ENCODE assay signal across 26 mouse cellular contexts in the genomic region with DNA sequence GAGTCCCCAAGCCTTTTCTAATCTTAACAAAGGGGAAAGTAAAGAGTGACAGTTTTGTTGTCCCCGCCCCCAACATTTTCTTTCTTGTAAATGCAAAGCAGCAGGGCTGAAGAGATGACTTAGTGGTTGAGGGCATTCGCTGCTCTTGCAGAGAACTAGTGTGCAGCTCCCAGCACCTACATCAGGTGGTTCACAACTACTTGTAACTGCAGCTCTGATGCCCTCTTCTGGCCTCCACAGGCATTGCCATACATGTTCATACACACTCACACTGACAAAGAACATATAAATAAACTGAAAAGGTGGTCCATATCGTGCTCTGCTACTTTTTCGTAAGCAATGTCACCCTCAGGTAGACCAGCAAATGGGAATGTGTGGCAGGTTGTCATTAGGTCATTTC.
DNase-seq lines count a peak whose midpoint lies in the region; ATAC-seq and TF ChIP-seq lines count a peak whose summit lies in the region.
"Had no signal": no experiment of that assay in that cellular context is flagged by ENCODE, and none has a peak within 500 bp of the region (broad histone marks: within the 10 kb centered on the region; RNA-seq: fewer than 3 reads in every experiment).

No protein-coding gene starts in this region.

- H3K27ac ChIP-seq in heart, embryonic 12.5 days (ENCODE audit: poor library complexity, severe bottlenecking) = no peak overlapping the region
- no peak overlapping the region for H3K27ac ChIP-seq in intestine, postnatal 0 days (ENCODE audit: low read depth, low read length)
- H3K27ac ChIP-seq in intestine, embryonic 15.5 days = no peak overlapping the region
- H3K27ac ChIP-seq in midbrain, postnatal 0 days (ENCODE audit: low read depth, low read length) = no peak overlapping the region
- no peak overlapping the region for H3K27ac ChIP-seq in midbrain, embryonic 16.5 days (ENCODE audit: low read length)
- H3K27ac ChIP-seq: embryonic facial prominence, embryonic 12.5 days; gastrocnemius, adult 2 months; left cerebral cortex, adult 2 months; limb, embryonic 12.5 days; macrophage; midbrain, embryonic 13.5 days; neural tube, embryonic 15.5 days had no signal

- no peak overlapping the region for H3K9ac ChIP-seq in heart, embryonic 12.5 days
- H3K9ac ChIP-seq in intestine, postnatal 0 days (ENCODE audit: low read depth, low read length) = no peak overlapping the region
- no peak overlapping the region for H3K9ac ChIP-seq in intestine, embryonic 15.5 days
- H3K9ac ChIP-seq in midbrain, postnatal 0 days (replicated peaks; ENCODE audit: low read length, poor library complexity, severe bottlenecking) = no peak overlapping the region
- no peak overlapping the region for H3K9ac ChIP-seq in midbrain, embryonic 16.5 days (ENCODE audit: low read depth, low read length)
- H3K9ac ChIP-seq: embryonic facial prominence, embryonic 12.5 days; limb, embryonic 12.5 days; midbrain, embryonic 13.5 days; neural tube, embryonic 15.5 days had no signal

- WGBS in heart, embryonic 12.5 days = 85% methylated on average over 4 of the region's 4 CpGs
- 93% methylated on average over 4 of the region's 4 CpGs for WGBS in intestine, postnatal 0 days
- WGBS in intestine, embryonic 15.5 days = 92% methylated on average over 4 of the region's 4 CpGs
- WGBS in midbrain, postnatal 0 days = 96% methylated on average over 4 of the region's 4 CpGs
- 94% methylated on average over 4 of the region's 4 CpGs for WGBS in midbrain, embryonic 16.5 days

- no peaks in the 10 kb centered on the region for H3K27me3 ChIP-seq in heart, embryonic 12.5 days (replicated peaks)
- no peaks in the 10 kb centered on the region for H3K27me3 ChIP-seq in intestine, postnatal 0 days (replicated peaks; ENCODE audit: control insufficient read depth, insufficient read depth, low read length)
- no peaks in the 10 kb centered on the region for H3K27me3 ChIP-seq in intestine, embryonic 15.5 days (replicated peaks)
- no peaks in the 10 kb centered on the region for H3K27me3 ChIP-seq in midbrain, postnatal 0 days (ENCODE audit: insufficient read depth, low read length)
- H3K27me3 ChIP-seq in midbrain, embryonic 16.5 days (ENCODE audit: control insufficient read depth, insufficient read depth, low read depth, low read length) = no peaks in the 10 kb centered on the region
- H3K27me3 ChIP-seq: embryonic facial prominence, embryonic 12.5 days; limb, embryonic 12.5 days; midbrain, embryonic 13.5 days; neural tube, embryonic 15.5 days had no signal

- H3K4me1 ChIP-seq in heart, embryonic 12.5 days (replicated peaks) = no peaks in the 10 kb centered on the region
- no peaks in the 10 kb centered on the region for H3K4me1 ChIP-seq in intestine, postnatal 0 days (replicated peaks; ENCODE audit: control insufficient read depth, insufficient read depth, low read length)
- no peaks in the 10 kb centered on the region for H3K4me1 ChIP-seq in intestine, embryonic 15.5 days (replicated peaks)
- H3K4me1 ChIP-seq in midbrain, postnatal 0 days (ENCODE audit: insufficient read depth, low read length) = 0 out of 2 replicates have a peak, but pooled peaks cover 2% of the 10 kb centered on the region
- peaks cover 4% of the 10 kb centered on the region; the same call in 1 of the 2 replicates for H3K4me1 ChIP-seq in midbrain, embryonic 16.5 days (ENCODE audit: control insufficient read depth, insufficient read depth, low read length)

- TF ChIP-seq CTCF in intestine, postnatal 0 days (IDR thresholded peaks at IDR 0.05; ENCODE audit: low read depth) = peak; percentile 27; the same call in 1 of the 2 replicates
- TF ChIP-seq CTCF in midbrain, postnatal 0 days (IDR thresholded peaks at IDR 0.05) = peak; percentile 20

- peak; percentile 71 for DNase-seq in heart, adult 11 months
- no peak for DNase-seq in midbrain, postnatal 0 days (ENCODE audit: low spot score)
- DNase-seq in embryo, embryonic 11 days = no peak
- no peak for DNase-seq in adrenal gland, adult (ENCODE audit: inconsistent age in 2 of 2, low spot score in 1 of 2)
- DNase-seq: adrenal gland, postnatal 14 days; cerebellum, adult 11 months; cerebellum, adult 9-10 months; cerebellum, postnatal 36 days; gastrocnemius, adult 2 months; kidney, adult 2 months; lung, postnatal 10 days; retina, postnatal 1 day; right cerebral cortex, postnatal 14 days had no signal

- no peaks in the 10 kb centered on the region for H3K36me3 ChIP-seq in heart, embryonic 12.5 days
- H3K36me3 ChIP-seq in intestine, postnatal 0 days (ENCODE audit: control insufficient read depth, insufficient read depth) = no peaks in the 10 kb centered on the region
- H3K36me3 ChIP-seq in intestine, embryonic 15.5 days = no peaks in the 10 kb centered on the region
- no peaks in the 10 kb centered on the region for H3K36me3 ChIP-seq in midbrain, postnatal 0 days (ENCODE audit: insufficient read depth, low read length)
- H3K36me3 ChIP-seq in midbrain, embryonic 16.5 days (ENCODE audit: control insufficient read depth, insufficient read depth, low read length) = no peaks in the 10 kb centered on the region
- H3K36me3 ChIP-seq: embryonic facial prominence, embryonic 12.5 days; limb, embryonic 12.5 days; midbrain, embryonic 13.5 days; neural tube, embryonic 15.5 days had no signal

- H3K4me2 ChIP-seq in heart, embryonic 12.5 days = no peak overlapping the region
- no peak overlapping the region for H3K4me2 ChIP-seq in intestine, postnatal 0 days (replicated peaks; ENCODE audit: low read depth)
- H3K4me2 ChIP-seq in intestine, embryonic 15.5 days (replicated peaks) = no peak overlapping the region
- H3K4me2 ChIP-seq in midbrain, postnatal 0 days (ENCODE audit: low read depth, low read length, poor library complexity, severe bottlenecking) = no peak overlapping the region
- no peak overlapping the region for H3K4me2 ChIP-seq in midbrain, embryonic 16.5 days (ENCODE audit: low read length)
- H3K4me2 ChIP-seq: embryonic facial prominence, embryonic 12.5 days; heart, embryonic 11.5 days; limb, embryonic 12.5 days; midbrain, embryonic 13.5 days; neural tube, embryonic 15.5 days had no signal

- no peak for ATAC-seq in heart, embryonic 12.5 days (ENCODE audit: insufficient number of reproducible peaks, low FRiP score)
- no peak for ATAC-seq in intestine, postnatal 0 days
- no peak for ATAC-seq in intestine, embryonic 15.5 days
- no peak for ATAC-seq in midbrain, postnatal 0 days (ENCODE audit: low FRiP score)
- no peak for ATAC-seq in midbrain, embryonic 16.5 days
- ATAC-seq: forebrain, embryonic 16.5 days; hindbrain, embryonic 16.5 days; midbrain, embryonic 13.5 days had no signal

- no peak overlapping the region for H3K4me3 ChIP-seq in heart, embryonic 12.5 days
- H3K4me3 ChIP-seq in intestine, postnatal 0 days (ENCODE audit: low read depth, low read length) = no peak overlapping the region
- H3K4me3 ChIP-seq in intestine, embryonic 15.5 days (replicated peaks) = no peak overlapping the region
- H3K4me3 ChIP-seq in midbrain, postnatal 0 days (ENCODE audit: low read depth, low read length) = no peak overlapping the region
- H3K4me3 ChIP-seq in midbrain, embryonic 16.5 days (ENCODE audit: low read depth, low read length) = no peak overlapping the region
- H3K4me3 ChIP-seq: embryonic facial prominence, embryonic 12.5 days; gastrocnemius, adult 2 months; left cerebral cortex, adult 2 months; limb, embryonic 12.5 days; midbrain, embryonic 13.5 days; neural tube, embryonic 15.5 days had no signal

- peaks cover 5% of the 10 kb centered on the region; the same call in 1 of the 2 replicates for H3K9me3 ChIP-seq in heart, embryonic 12.5 days (replicated peaks)
- H3K9me3 ChIP-seq in intestine, postnatal 0 days (ENCODE audit: control insufficient read depth) = no peaks in the 10 kb centered on the region
- no peaks in the 10 kb centered on the region for H3K9me3 ChIP-seq in intestine, embryonic 15.5 days
- H3K9me3 ChIP-seq in midbrain, postnatal 0 days (ENCODE audit: low read length) = no peaks in the 10 kb centered on the region
- no peaks in the 10 kb centered on the region for H3K9me3 ChIP-seq in midbrain, embryonic 16.5 days (replicated peaks; ENCODE audit: control insufficient read depth, low read length, poor library complexity, severe bottlenecking)
- H3K9me3 ChIP-seq: embryonic facial prominence, embryonic 12.5 days; midbrain, embryonic 13.5 days; neural tube, embryonic 15.5 days had no signal
